Mouse (Mus musculus): ENCODE measurements at regions not wholly inside any gene's neighbourhood (a gene's known extent, or its start where the extent isn't known, plus 50 kb on each side); places are given as distances from the start of the nearest gene placed in this dataset.
A peak's percentile ranks its signal among the peaks of the same experiment; 100 is the strongest.

DNA sequence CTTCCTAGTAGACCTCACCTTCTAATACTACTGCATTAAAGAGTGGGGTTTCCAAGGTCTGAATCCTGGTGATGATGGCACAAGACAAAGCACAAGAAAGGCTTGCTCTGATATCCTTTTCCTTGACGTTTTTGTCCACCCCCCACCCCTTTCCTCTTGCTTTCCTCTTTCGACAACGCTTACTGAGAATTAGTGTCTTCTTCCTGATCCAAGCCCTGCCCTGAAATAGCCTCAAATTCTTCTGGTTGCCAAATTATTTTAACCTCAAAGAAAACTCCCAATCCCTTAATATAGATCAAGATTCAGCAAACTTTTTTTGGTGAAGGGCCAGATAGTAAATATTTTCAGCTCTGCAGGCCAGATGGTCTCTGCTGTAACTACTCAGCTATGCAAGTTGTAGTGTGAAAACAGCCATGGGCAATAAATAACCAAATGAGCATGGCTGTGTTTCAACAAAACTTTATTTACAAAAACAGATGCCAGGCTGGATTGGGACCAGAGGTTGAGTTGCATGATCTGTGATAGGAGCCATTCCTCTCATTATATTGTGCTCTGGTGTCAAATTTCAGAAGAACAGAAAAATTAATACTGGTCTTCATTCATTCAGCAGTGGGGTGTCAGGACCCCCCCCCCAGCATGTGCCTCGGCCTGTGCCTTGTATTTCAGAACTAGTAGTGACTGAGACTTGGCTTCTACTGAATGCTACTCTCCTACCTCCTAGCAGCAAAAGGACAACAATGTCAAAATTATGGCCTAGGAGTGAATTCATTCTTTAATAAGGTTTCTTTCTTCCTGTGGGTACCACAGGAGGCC, 218.5 kb upstream of the Nrip1 start:
- Histone ChIP-seq H3K27ac (ENCODE audit: low read depth) (peak overlapping the region; percentile 30; the same call in 1 of the 2 replicates), H3K9ac (no peak overlapping the region), H3K36me3 (ENCODE audit: insufficient read depth) (no peaks in the 10 kb centered on the region), H3K9me3 (ENCODE audit: low read depth, low read length) (no peaks in the 10 kb centered on the region), H3K4me2 (no peak overlapping the region), H3K4me1 (ENCODE audit: insufficient read depth) (no peaks in the 10 kb centered on the region; the same call in 1 of the 2 replicates), H3K27me3 (ENCODE audit: insufficient read depth, low read length) (no peaks in the 10 kb centered on the region), H3K4me3 (ENCODE audit: low read depth, low read length) (no peak overlapping the region)
- DNase-seq (peak; percentile 83), ATAC-seq (ENCODE audit: insufficient read depth) (peak; percentile 84)
- WGBS: 34% methylated on average over 4 of the region's 4 CpGs
- no peak for TF ChIP-seq CTCF (IDR thresholded peaks at IDR 0.05; ENCODE audit: low read depth)

DNA sequence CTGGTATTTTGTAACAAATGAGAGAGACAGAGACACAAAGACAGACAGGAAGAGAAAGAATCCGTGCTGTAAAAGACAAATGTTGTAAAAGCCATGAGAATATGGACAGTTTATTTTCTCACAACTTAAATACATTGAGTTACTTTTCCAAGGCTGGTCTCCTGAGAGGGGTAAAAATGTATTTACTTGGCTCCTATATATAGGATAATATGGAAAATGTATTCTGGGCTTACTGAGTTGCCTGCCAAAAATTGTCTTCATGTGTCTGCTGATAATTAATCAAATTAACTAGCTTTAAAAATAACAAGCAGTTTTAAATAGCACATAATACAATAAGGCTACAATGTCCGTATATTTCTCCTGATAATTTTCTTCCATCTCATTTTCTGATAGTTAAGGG, 216.2 kb upstream of the Nrip1 start:
- ATAC-seq (ENCODE audit: insufficient read depth) (peak; percentile 40; the same call in 1 of the 2 replicates), DNase-seq (peak; percentile 76)
- Histone ChIP-seq H3K4me2 (no peak overlapping the region), H3K27ac (ENCODE audit: low read depth) (no peak overlapping the region), H3K4me1 (ENCODE audit: insufficient read depth) (no peaks in the 10 kb centered on the region; the same call in 1 of the 2 replicates), H3K9ac (no peak overlapping the region), H3K9me3 (ENCODE audit: low read depth, low read length) (no peaks in the 10 kb centered on the region), H3K4me3 (ENCODE audit: low read depth, low read length) (no peak overlapping the region), H3K27me3 (ENCODE audit: insufficient read depth, low read length) (no peaks in the 10 kb centered on the region), H3K36me3 (ENCODE audit: insufficient read depth) (no peaks in the 10 kb centered on the region)
- WGBS: 21% methylated on average over 2 of the region's 2 CpGs
- TF ChIP-seq CTCF (IDR thresholded peaks at IDR 0.05; ENCODE audit: low read depth): no peak

- Histone ChIP-seq H3K9me3 (ENCODE audit: low read depth, low read length) (no peaks in the 10 kb centered on the region), H3K27ac (ENCODE audit: low read depth) (no peak overlapping the region), H3K4me2 (no peak overlapping the region), H3K9ac (no peak overlapping the region), H3K4me1 (ENCODE audit: insufficient read depth) (no peaks in the 10 kb centered on the region), H3K4me3 (ENCODE audit: low read depth, low read length) (no peak overlapping the region), H3K36me3 (ENCODE audit: insufficient read depth) (no peaks in the 10 kb centered on the region), H3K27me3 (ENCODE audit: insufficient read depth, low read length) (no peaks in the 10 kb centered on the region)
- ATAC-seq (ENCODE audit: insufficient read depth): no peak
- 70% methylated on average over 2 of the region's 2 CpGs for WGBS
- DNase-seq: no peak
- TF ChIP-seq CTCF (IDR thresholded peaks at IDR 0.05; ENCODE audit: low read depth): no peak
Observed at GRCm38 (mm10) chr16:76577206-76577605, 203.6 kb upstream of the Nrip1 start.

GRCm38 (mm10) chr16:76575281-76575680, 201.7 kb upstream of the Nrip1 start:
- no peak for DNase-seq
- Histone ChIP-seq H3K27ac (ENCODE audit: low read depth) (no peak overlapping the region), H3K4me1 (ENCODE audit: insufficient read depth) (no peaks in the 10 kb centered on the region), H3K36me3 (ENCODE audit: insufficient read depth) (no peaks in the 10 kb centered on the region), H3K27me3 (ENCODE audit: insufficient read depth, low read length) (no peaks in the 10 kb centered on the region), H3K4me2 (no peak overlapping the region), H3K4me3 (ENCODE audit: low read depth, low read length) (no peak overlapping the region), H3K9me3 (ENCODE audit: low read depth, low read length) (no peaks in the 10 kb centered on the region), H3K9ac (no peak overlapping the region)
- TF ChIP-seq CTCF (IDR thresholded peaks at IDR 0.05; ENCODE audit: low read depth): no peak
- WGBS: 54% methylated on average over 3 of the region's 3 CpGs
- no peak for ATAC-seq (ENCODE audit: insufficient read depth)

GRCm38 (mm10) chr16:76566220-76566619, 192.6 kb upstream of the Nrip1 start:
- DNase-seq: peak; percentile 33

GRCm38 (mm10) chr16:76554846-76555245, 181.2 kb upstream of the Nrip1 start:
- Histone ChIP-seq H3K27ac (ENCODE audit: low read depth) (no peak overlapping the region), H3K27me3 (ENCODE audit: insufficient read depth, low read length) (no peaks in the 10 kb centered on the region), H3K4me3 (ENCODE audit: low read depth, low read length) (no peak overlapping the region), H3K9ac (no peak overlapping the region), H3K36me3 (ENCODE audit: insufficient read depth) (no peaks in the 10 kb centered on the region), H3K4me1 (ENCODE audit: insufficient read depth) (no peaks in the 10 kb centered on the region), H3K9me3 (ENCODE audit: low read depth, low read length) (no peaks in the 10 kb centered on the region), H3K4me2 (no peak overlapping the region)
- WGBS: 82% methylated on average over 4 of the region's 4 CpGs
- DNase-seq: no peak
- no peak for TF ChIP-seq CTCF (IDR thresholded peaks at IDR 0.05; ENCODE audit: low read depth)
- ATAC-seq (ENCODE audit: insufficient read depth): no peak

More at GRCm38 (mm10) chr16:76566220-76566619, 192.6 kb upstream of the Nrip1 start:
- H3K4me2 ChIP-seq: no peak overlapping the region
- H3K36me3 ChIP-seq (ENCODE audit: insufficient read depth): no peaks in the 10 kb centered on the region
- no peaks in the 10 kb centered on the region for H3K27me3 ChIP-seq (ENCODE audit: insufficient read depth, low read length)
- H3K4me1 ChIP-seq (ENCODE audit: insufficient read depth): 0 out of 2 replicates have a peak, but pooled peaks cover 3% of the 10 kb centered on the region
- TF ChIP-seq CTCF (IDR thresholded peaks at IDR 0.05; ENCODE audit: low read depth): no peak
- ATAC-seq (ENCODE audit: insufficient read depth): no peak
- no peaks in the 10 kb centered on the region for H3K9me3 ChIP-seq (ENCODE audit: low read depth, low read length)
- H3K9ac ChIP-seq: no peak overlapping the region
- H3K27ac ChIP-seq (ENCODE audit: low read depth): no peak overlapping the region
- WGBS: 17% methylated on average over 11 of the region's 11 CpGs
- no peak overlapping the region for H3K4me3 ChIP-seq (ENCODE audit: low read depth, low read length)

GRCm38 (mm10) chr16:76549628-76550027, 176.0 kb upstream of the Nrip1 start:
- H3K4me3 ChIP-seq (ENCODE audit: low read depth, low read length): no peak overlapping the region
- no peak for ATAC-seq (ENCODE audit: insufficient read depth)
- no peak for DNase-seq
- no peaks in the 10 kb centered on the region for H3K36me3 ChIP-seq (ENCODE audit: insufficient read depth)
- WGBS: 79% methylated on average over 5 of the region's 5 CpGs
- no peak overlapping the region for H3K4me2 ChIP-seq
- no peak for TF ChIP-seq CTCF (IDR thresholded peaks at IDR 0.05; ENCODE audit: low read depth)
- H3K27ac ChIP-seq (ENCODE audit: low read depth): no peak overlapping the region
- H3K4me1 ChIP-seq (ENCODE audit: insufficient read depth): no peaks in the 10 kb centered on the region
- no peaks in the 10 kb centered on the region for H3K9me3 ChIP-seq (ENCODE audit: low read depth, low read length)
- no peak overlapping the region for H3K9ac ChIP-seq
- H3K27me3 ChIP-seq (ENCODE audit: insufficient read depth, low read length): no peaks in the 10 kb centered on the region

Measured in lung, embryonic 14.5 days (tissue).